Mouse (Mus musculus) heart, embryonic 15.5 days (tissue): ENCODE measurements around the gene Gm5751. TPM values are rescaled to one million over a fixed set of nuclear protein-coding genes. Genes with fewer than 3 reads are reported as not detected.
A peak's percentile ranks its signal among the peaks of the same experiment; 100 is the strongest.
"Not testable (repeated sequence)": the region's sequence is repeated elsewhere in the genome, so short reads cannot be mapped to it uniquely, and the experiment has no call there.

Experiments used
- ATAC-seq: fragments of 200-750 bp; cut with Nextera tagmentation; replicated peaks from 2 replicates; pipeline ENCODE4 v1.8.0; 2017; ENCODE audit warnings: low read depth, moderate TSS enrichment; ENCODE audit not compliant: insufficient number of reproducible peaks, insufficient read depth, low FRiP score
- H3K27ac ChIP-seq: fragments of 300-500 bp; sonication (generic); 2 replicates; pipeline ENCODE4 v1.5.1; 2015; ENCODE audit warnings: mild to moderate bottlenecking, inconsistent platforms
- H3K27me3 ChIP-seq: fragments of 300-500 bp; sonication (generic); 2 replicates; pipeline ENCODE4 v1.6.1; 2015; ENCODE audit warnings: inconsistent platforms
- H3K36me3 ChIP-seq: fragments of 300-500 bp; sonication (generic); 2 replicates; pipeline ENCODE4 v1.6.1; 2015; ENCODE audit warnings: mild to moderate bottlenecking, inconsistent platforms
- H3K4me1 ChIP-seq: fragments of 300-500 bp; sonication (generic); replicated peaks from 2 replicates; pipeline ENCODE4 v1.6.1; 2015; ENCODE audit warnings: inconsistent platforms
- H3K4me2 ChIP-seq: fragments of 300-500 bp; sonication (generic); 2 replicates; pipeline ENCODE4 v1.6.1; 2015; ENCODE audit warnings: inconsistent platforms, mild to moderate bottlenecking, moderate library complexity
- H3K4me3 ChIP-seq: fragments of 300-500 bp; sonication (generic); 2 replicates; pipeline ENCODE4 v1.5.1; 2015; ENCODE audit warnings: mild to moderate bottlenecking, inconsistent platforms
- H3K9ac ChIP-seq: fragments of 300-500 bp; sonication (generic); 2 replicates; pipeline ENCODE4 v1.6.1; 2015; ENCODE audit warnings: mild to moderate bottlenecking, inconsistent platforms
- H3K9me3 ChIP-seq: fragments of 300-500 bp; sonication (generic); replicated peaks from 2 replicates; pipeline ENCODE4 v1.6.1; 2016; ENCODE audit warnings: inconsistent platforms
- WGBS: fragments of 180-500 bp; shearing (Covaris S2); methylation state at CpG from one replicate; pipeline ENCODE4 v1.1.7; 2015; ENCODE audit warnings: mixed read lengths; 5-methylcytosine and 5-hydroxymethylcytosine counted together
- polyA plus RNA-seq: library from polyadenylated mRNA; unstranded; fragments of >200 nt; fragmentation: Nextera tagmentation; extraction: Ambion mirVana; gene quantifications from 2 replicates; pipeline ENCODE4 v1.2.1, GENCODE M21; 2015

Gene Gm5751
- polyA plus RNA-seq, result not detected in 2 replicates

- not testable (repeated sequence) for ATAC-seq, H3K4me1 ChIP-seq, H3K27me3 ChIP-seq, H3K9me3 ChIP-seq, H3K4me2 ChIP-seq, H3K36me3 ChIP-seq, H3K9ac ChIP-seq, H3K4me3 ChIP-seq, H3K27ac ChIP-seq
- WGBS, result 86% methylated on average over 3 of the region's 4 CpGs
Observed at GRCm38 (mm10) chrX:8873953-8874352, at the start of gene Gm5751. Gene Gm5751, plus strand, starts transcription at chrX:8874253.

GRCm38 (mm10) chrX:8832043-8832442, 42.0 kb upstream of the Gm5751 start:
- Histone ChIP-seq H3K9ac (no peak overlapping the region), H3K4me3 (no peak overlapping the region), H3K9me3 (no peaks in the 10 kb centered on the region), H3K4me1 (no peaks in the 10 kb centered on the region), H3K27me3 (no peaks in the 10 kb centered on the region), H3K4me2 (no peak overlapping the region), H3K27ac (no peak overlapping the region), H3K36me3 (no peaks in the 10 kb centered on the region)
- ATAC-seq, result no peak

- H3K27ac ChIP-seq, result no peak within 1 kb of the TSS
- H3K9ac ChIP-seq, result no peak within 1 kb of the TSS
- no peak within 1 kb of the TSS for H3K4me3 ChIP-seq
- H3K9me3 ChIP-seq, result no peaks in the 10 kb centered on the region
- no peaks in the 10 kb centered on the region for H3K4me1 ChIP-seq
- ATAC-seq, result no peak
- WGBS, result 65% methylated on average over 1 of the region's 1 CpGs
- H3K27me3 ChIP-seq, result no peaks in the 10 kb centered on the region
- H3K36me3 ChIP-seq, result no peaks in the 10 kb centered on the region
- H3K4me2 ChIP-seq, result no peak within 1 kb of the TSS
Observed at GRCm38 (mm10) chrX:8843694-8844093, 30.4 kb upstream of the Gm5751 start, which contains the start of gene Gm6592. Gene Gm6592, plus strand, starts transcription at chrX:8843994.

- Histone ChIP-seq H3K36me3 (no peaks in the 10 kb centered on the region), H3K9me3 (no peaks in the 10 kb centered on the region), H3K27ac (no peak overlapping the region), H3K9ac (no peak overlapping the region), H3K4me1 (no peaks in the 10 kb centered on the region), H3K4me2 (no peak overlapping the region), H3K27me3 (no peaks in the 10 kb centered on the region), H3K4me3 (no peak overlapping the region)
- ATAC-seq, result no peak
- WGBS, result 77% methylated on average over 10 of the region's 10 CpGs
Observed at GRCm38 (mm10) chrX:8852486-8852885, 21.6 kb upstream of the Gm5751 start.

GRCm38 (mm10) chrX:8864331-8864730, 9.7 kb upstream of the Gm5751 start:
- not testable (repeated sequence) for ATAC-seq
- 4% methylated on average over 3 of the region's 3 CpGs for WGBS

DNA sequence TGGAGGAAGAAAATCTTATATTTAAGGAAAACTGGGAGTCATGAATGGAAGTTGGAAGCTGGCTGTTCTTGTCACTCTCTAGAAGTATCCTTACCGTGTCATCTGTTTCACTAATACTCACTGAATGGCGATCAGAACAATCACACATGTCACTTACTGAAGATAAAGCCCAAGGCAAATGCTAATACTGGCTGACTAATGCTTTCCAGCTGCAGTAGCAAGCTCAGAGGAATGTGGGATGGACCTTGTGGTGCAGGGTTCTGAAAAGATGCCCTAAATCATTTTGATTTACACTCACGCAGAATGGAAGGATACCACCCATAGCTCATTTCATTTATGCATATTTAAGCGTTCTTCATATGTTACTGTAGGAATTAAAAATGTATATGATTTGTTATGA, 10.3 kb downstream of the Gm5751 start:
- ATAC-seq, result no peak
- Histone ChIP-seq H3K4me3 (no peak overlapping the region), H3K27me3 (no peaks in the 10 kb centered on the region), H3K4me2 (no peak overlapping the region), H3K27ac (no peak overlapping the region), H3K4me1 (no peaks in the 10 kb centered on the region), H3K9me3 (no peaks in the 10 kb centered on the region), H3K9ac (no peak overlapping the region), H3K36me3 (no peaks in the 10 kb centered on the region)
- WGBS, result 63% methylated on average over 4 of the region's 4 CpGs

More at GRCm38 (mm10) chrX:8864331-8864730, 9.7 kb upstream of the Gm5751 start:
- H3K36me3 ChIP-seq, H3K4me2 ChIP-seq, H3K4me1 ChIP-seq, H3K27me3 ChIP-seq, H3K27ac ChIP-seq, H3K9me3 ChIP-seq, H3K4me3 ChIP-seq, H3K9ac ChIP-seq: not testable (repeated sequence)

GRCm38 (mm10) chrX:8891975-8892342, 17.9 kb downstream of the Gm5751 start:
- Histone ChIP-seq H3K4me1 (no peaks in the 10 kb centered on the region; the same call in 1 of the 2 replicates), H3K9ac (no peak overlapping the region), H3K27ac (no peak overlapping the region), H3K4me2 (peak overlapping the region; percentile 85), H3K27me3 (no peaks in the 10 kb centered on the region), H3K4me3 (peak overlapping the region; percentile 64), H3K36me3 (no peaks in the 10 kb centered on the region), H3K9me3 (no peaks in the 10 kb centered on the region)
- WGBS, result 49% methylated on average over 3 of the region's 9 CpGs
- 0 out of 2 replicates have a peak, but pooled peaks have one; percentile 8 for ATAC-seq

DNA sequence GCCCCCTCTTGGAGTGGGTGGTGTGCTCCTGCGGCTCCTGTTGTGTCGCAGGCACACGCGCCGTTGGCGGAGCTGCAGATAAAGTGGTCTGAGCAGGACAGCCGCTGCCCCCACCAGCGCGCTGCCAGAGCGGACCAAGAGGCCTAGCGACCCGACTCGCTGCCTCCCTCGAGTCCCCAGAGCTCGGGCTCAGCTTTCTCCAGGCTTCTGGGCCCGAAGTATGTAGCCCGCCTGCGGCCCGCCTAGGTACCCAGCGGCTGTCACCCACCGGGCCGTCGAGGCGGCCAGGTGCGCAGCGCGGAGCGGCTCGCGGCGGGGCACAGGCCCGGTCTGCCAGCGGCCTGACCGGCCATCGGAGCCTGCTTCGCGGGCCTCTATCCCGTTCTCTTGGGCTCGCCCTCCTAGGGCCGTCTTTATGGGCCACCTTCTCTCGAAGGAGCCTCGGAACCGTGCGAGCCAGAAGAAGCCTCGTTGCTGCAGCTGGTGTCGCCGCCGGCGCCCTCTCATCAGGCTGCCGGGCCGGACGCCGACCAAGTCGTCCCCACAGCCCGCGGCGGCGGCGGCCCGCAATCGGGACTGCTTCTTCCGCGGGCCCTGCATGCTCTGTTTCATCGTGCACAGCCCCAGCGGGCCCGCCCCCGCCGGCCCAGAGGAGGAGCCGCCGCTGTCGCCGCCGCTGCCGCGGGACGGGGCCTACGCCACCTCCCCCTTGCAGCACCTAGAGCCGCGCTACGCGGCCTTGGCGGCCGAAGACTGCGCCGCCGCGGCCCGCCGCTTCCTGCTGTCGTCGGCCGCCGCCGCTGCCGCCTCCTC, 18.5 kb downstream of the Gm5751 start, which contains the start of gene B630019K06Rik:
Gene B630019K06Rik, plus strand, starts transcription at position 40 of the 813 bp plus-strand sequence.
- peak; percentile 93 for ATAC-seq
- Histone ChIP-seq H3K27me3 (no peaks in the 10 kb centered on the region), H3K27ac (peak within 1 kb of the TSS; percentile 73), H3K9ac (peak within 1 kb of the TSS; percentile 69), H3K9me3 (no peaks in the 10 kb centered on the region), H3K4me2 (peak within 1 kb of the TSS; percentile 85), H3K4me3 (peak within 1 kb of the TSS; percentile 64), H3K4me1 (no peaks in the 10 kb centered on the region; the same call in 1 of the 2 replicates), H3K36me3 (no peaks in the 10 kb centered on the region)
- 11% methylated on average over 70 of the region's 95 CpGs for WGBS

- peak overlapping the region; percentile 69 for H3K9ac ChIP-seq
- H3K27me3 ChIP-seq, result no peaks in the 10 kb centered on the region
- H3K36me3 ChIP-seq, result no peaks in the 10 kb centered on the region
- H3K4me3 ChIP-seq, result peak overlapping the region; percentile 64
- peak overlapping the region; percentile 85 for H3K4me2 ChIP-seq
- WGBS, result 13% methylated on average over 34 of the region's 42 CpGs
- no peaks in the 10 kb centered on the region; the same call in 1 of the 2 replicates for H3K4me1 ChIP-seq
- peak; percentile 49 for ATAC-seq
- H3K9me3 ChIP-seq, result no peaks in the 10 kb centered on the region
- H3K27ac ChIP-seq, result peak overlapping the region; percentile 73
Observed at GRCm38 (mm10) chrX:8893182-8893651, 19.2 kb downstream of the Gm5751 start.

DNA sequence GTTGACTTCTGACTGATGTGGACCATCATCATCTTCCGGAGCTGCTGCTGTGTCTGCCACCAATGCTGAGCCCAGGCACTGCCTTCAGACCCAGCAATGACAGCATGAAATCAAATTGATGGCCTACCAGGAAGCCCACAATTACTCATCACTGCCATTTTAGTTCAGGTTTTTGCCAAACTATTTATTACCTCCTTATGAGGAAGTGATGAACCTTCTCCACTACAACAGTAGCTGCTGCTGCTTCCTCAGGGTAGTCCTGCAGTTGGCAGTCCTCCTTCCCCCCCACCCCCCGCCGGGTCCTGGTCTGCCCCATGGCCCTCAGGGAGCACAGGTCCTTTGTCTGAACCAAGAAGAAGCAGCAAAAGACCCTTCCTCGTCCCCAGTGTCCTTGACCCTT, 26.8 kb downstream of the Gm5751 start:
- Histone ChIP-seq H3K9ac (no peak overlapping the region), H3K4me1 (no peaks in the 10 kb centered on the region), H3K9me3 (no peaks in the 10 kb centered on the region), H3K27me3 (no peaks in the 10 kb centered on the region), H3K4me3 (no peak overlapping the region), H3K27ac (no peak overlapping the region), H3K4me2 (no peak overlapping the region), H3K36me3 (no peaks in the 10 kb centered on the region)
- 55% methylated on average over 4 of the region's 4 CpGs for WGBS
- ATAC-seq, result no peak

DNA sequence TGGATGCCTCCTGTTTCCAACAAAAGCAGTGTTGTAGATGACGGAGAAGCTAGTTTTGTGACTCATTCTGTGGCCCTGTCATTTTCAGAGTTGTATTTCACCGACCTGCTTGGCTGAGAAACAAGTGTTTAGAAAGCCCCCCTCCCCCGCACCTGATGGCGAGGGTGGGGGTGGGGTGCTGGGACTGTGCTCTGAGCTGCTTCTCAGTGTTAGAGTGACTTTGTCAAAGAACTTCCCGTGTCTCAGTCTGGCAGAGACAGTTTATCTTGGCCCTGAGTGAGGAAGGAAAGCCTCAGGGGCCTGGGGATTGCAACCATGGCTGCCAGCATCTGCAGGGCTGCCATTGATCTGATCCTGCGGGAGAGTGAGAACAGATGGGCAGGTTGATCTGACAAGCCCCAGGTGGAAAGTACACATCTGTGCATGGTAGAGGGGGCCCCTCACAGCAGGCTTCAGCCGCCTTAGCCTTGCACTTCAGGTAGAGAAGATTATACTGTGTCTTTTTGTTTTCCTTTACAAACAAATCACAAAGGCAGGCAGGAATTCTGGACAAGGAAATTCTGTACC, 27.9 kb downstream of the Gm5751 start:
- no peaks in the 10 kb centered on the region for H3K9me3 ChIP-seq
- no peak overlapping the region for H3K4me3 ChIP-seq
- no peak overlapping the region for H3K9ac ChIP-seq
- ATAC-seq, result no peak
- H3K27ac ChIP-seq, result no peak overlapping the region
- 36% methylated on average over 7 of the region's 7 CpGs for WGBS
- no peak overlapping the region for H3K4me2 ChIP-seq
- no peaks in the 10 kb centered on the region for H3K36me3 ChIP-seq
- H3K4me1 ChIP-seq, result no peaks in the 10 kb centered on the region
- H3K27me3 ChIP-seq, result no peaks in the 10 kb centered on the region
